In genomic region chr1:38181020-38181550, GRCm38 (mm10) we compare ENCODE assay signal across 20 mouse cellular contexts. TPM values are rescaled to one million over a fixed set of nuclear protein-coding genes. Genes with fewer than 3 reads are reported as not detected.
A peak's percentile ranks its signal among the peaks of the same experiment; 100 is the strongest.
DNase-seq lines count a peak whose midpoint lies in the region; ATAC-seq lines count a peak whose summit lies in the region.
"Had no signal": no experiment of that assay in that cellular context is flagged by ENCODE, and none has a peak within 500 bp of the region (broad histone marks: within the 10 kb centered on the region; RNA-seq: fewer than 3 reads in every experiment).

No protein-coding gene starts in this region.

- no peak overlapping the region for H3K27ac ChIP-seq in hindbrain, embryonic 12.5 days
- H3K27ac ChIP-seq in hindbrain, embryonic 13.5 days, result no peak overlapping the region
- H3K27ac ChIP-seq in embryonic facial prominence, embryonic 15.5 days (replicated peaks), result no peak overlapping the region
- H3K27ac ChIP-seq: embryonic facial prominence, embryonic 12.5 days; forebrain, embryonic 10.5 days; heart, embryonic 13.5 days; hindbrain, embryonic 14.5 days had no signal

- H3K9me3 ChIP-seq in hindbrain, embryonic 12.5 days (replicated peaks), result no peaks in the 10 kb centered on the region
- no peaks in the 10 kb centered on the region for H3K9me3 ChIP-seq in hindbrain, embryonic 13.5 days
- H3K9me3 ChIP-seq in embryonic facial prominence, embryonic 15.5 days (replicated peaks), result no peaks in the 10 kb centered on the region
- H3K9me3 ChIP-seq: embryonic facial prominence, embryonic 12.5 days; forebrain, embryonic 10.5 days; heart, embryonic 13.5 days had no signal

- no peaks in the 10 kb centered on the region for H3K4me1 ChIP-seq in hindbrain, embryonic 12.5 days
- H3K4me1 ChIP-seq in hindbrain, embryonic 13.5 days (replicated peaks), result peaks cover 8% of the 10 kb centered on the region
- H3K4me1 ChIP-seq in embryonic facial prominence, embryonic 15.5 days, result no peaks in the 10 kb centered on the region
- H3K4me1 ChIP-seq: heart, embryonic 13.5 days had no signal

- DNase-seq in lung, postnatal 36 days, result peak; percentile 3
- DNase-seq in lung, postnatal 4 days, result no peak
- no peak for DNase-seq in testis, postnatal 10 days (ENCODE audit: low spot score)
- no peak for DNase-seq in spleen, postnatal 14 days (ENCODE audit: low spot score in 2 of 2)
- DNase-seq: adrenal gland, adult 8-10 months; adrenal gland, postnatal 36 days; cerebellum, adult 2 months; cerebellum, postnatal 10 days; gastrocnemius, postnatal 36 days; heart, adult 11 months; heart, postnatal 36 days had no signal

- H3K9ac ChIP-seq in hindbrain, embryonic 12.5 days, result no peak overlapping the region
- H3K9ac ChIP-seq in hindbrain, embryonic 13.5 days, result no peak overlapping the region
- H3K9ac ChIP-seq in embryonic facial prominence, embryonic 15.5 days, result no peak overlapping the region
- H3K9ac ChIP-seq: embryonic facial prominence, embryonic 12.5 days; heart, embryonic 13.5 days; hindbrain, embryonic 14.5 days had no signal

- H3K27me3 ChIP-seq in hindbrain, embryonic 12.5 days, result no peaks in the 10 kb centered on the region
- no peaks in the 10 kb centered on the region for H3K27me3 ChIP-seq in hindbrain, embryonic 13.5 days
- H3K27me3 ChIP-seq in embryonic facial prominence, embryonic 15.5 days, result no peaks in the 10 kb centered on the region
- H3K27me3 ChIP-seq: embryonic facial prominence, embryonic 12.5 days; heart, embryonic 13.5 days had no signal

- no peak overlapping the region for H3K4me2 ChIP-seq in hindbrain, embryonic 12.5 days (replicated peaks)
- H3K4me2 ChIP-seq in hindbrain, embryonic 13.5 days, result no peak overlapping the region
- H3K4me2 ChIP-seq in embryonic facial prominence, embryonic 15.5 days (replicated peaks), result no peak overlapping the region
- H3K4me2 ChIP-seq: embryonic facial prominence, embryonic 12.5 days; heart, embryonic 13.5 days; hindbrain, embryonic 14.5 days had no signal

- H3K36me3 ChIP-seq in hindbrain, embryonic 12.5 days, result peaks cover 46% of the 10 kb centered on the region
- H3K36me3 ChIP-seq in hindbrain, embryonic 13.5 days, result peaks cover 69% of the 10 kb centered on the region
- peaks cover 7% of the 10 kb centered on the region for H3K36me3 ChIP-seq in embryonic facial prominence, embryonic 15.5 days

- WGBS in hindbrain, embryonic 12.5 days, result 83% methylated on average over 15 of the region's 15 CpGs
- WGBS in hindbrain, embryonic 13.5 days, result 85% methylated on average over 15 of the region's 15 CpGs
- WGBS in embryonic facial prominence, embryonic 15.5 days, result 57% methylated on average over 15 of the region's 15 CpGs

- no peak overlapping the region for H3K4me3 ChIP-seq in hindbrain, embryonic 12.5 days
- H3K4me3 ChIP-seq in hindbrain, embryonic 13.5 days, result no peak overlapping the region
- no peak overlapping the region for H3K4me3 ChIP-seq in embryonic facial prominence, embryonic 15.5 days (replicated peaks)
- H3K4me3 ChIP-seq: embryonic facial prominence, embryonic 12.5 days; erythroblast, embryonic 14.5 days; forebrain, embryonic 10.5 days; heart, embryonic 13.5 days had no signal

- 0 out of 2 replicates have a peak, but pooled peaks have one; percentile 43 for ATAC-seq in hindbrain, embryonic 12.5 days (ENCODE audit: low FRiP score)
- ATAC-seq in hindbrain, embryonic 13.5 days (ENCODE audit: low FRiP score), result no peak
- peak; percentile 87 for ATAC-seq in embryonic facial prominence, embryonic 15.5 days (ENCODE audit: insufficient number of reproducible peaks, low FRiP score, low TSS enrichment, low read depth)
- ATAC-seq: forebrain, embryonic 14.5 days had no signal

RNA-seq across cellular contexts. Expression of gene Rev1, which starts 51.5 kb away (rescaled TPM):
- 40.4 and 44.2 TPM in 2 replicates for polyA plus RNA-seq in hindbrain, embryonic 12.5 days (2016; fragmentation: Nextera tagmentation; extraction: Ambion mirVana)
- polyA plus RNA-seq in hindbrain, embryonic 13.5 days (2015; fragmentation: Nextera tagmentation; extraction: Ambion mirVana), result 38.9 and 43.5 TPM in 2 replicates
- 27.6 and 27.9 TPM in 2 replicates for polyA plus RNA-seq in embryonic facial prominence, embryonic 15.5 days (2015; fragmentation: Nextera tagmentation; extraction: Ambion mirVana)
